Mouse (Mus musculus) spleen, adult 18-20 months (tissue): Measurements from ENCODE around the gene Trim9.

Experiments used
- DNase-seq, 2 experiments: peaks; one replicate each; pipeline ENCODE4 v3.0.0; 2022; ENCODE audit warnings: mixed read lengths in 2 of 2

Gene Trim9

GRCm38 (mm10) chr12:70204433-70204832, 143.0 kb downstream of the Trim9 start:
- no peak for DNase-seq

GRCm38 (mm10) chr12:70201926-70202529, 145.4 kb downstream of the Trim9 start:
- DNase-seq, result no peak

- no peak for DNase-seq
These were observed 151.1 kb downstream of the Trim9 start for GRCm38 (mm10) chr12:70196341-70196740.

- DNase-seq, result no peak
These were observed 152.0 kb downstream of the Trim9 start for GRCm38 (mm10) chr12:70195426-70195825.
